Mouse (Mus musculus) midbrain, embryonic 16.5 days (tissue): ENCODE measurements around the gene Apoo. TPM values are rescaled to one million over a fixed set of nuclear protein-coding genes. Genes with fewer than 3 reads are reported as not detected.
"Not testable (repeated sequence)": the region's sequence is repeated elsewhere in the genome, so short reads cannot be mapped to it uniquely, and the experiment has no call there.

Source experiments
- ATAC-seq: fragments of 200-750 bp; cut with Nextera tagmentation; 2 replicates; pipeline ENCODE4 v1.8.0; 2017; ENCODE audit warnings: moderate TSS enrichment
- H3K27ac ChIP-seq: fragments of 300-500 bp; sonication (generic); 2 replicates; pipeline ENCODE4 v1.5.1; 2014; ENCODE audit warnings: mild to moderate bottlenecking, low read length, mixed read lengths
- H3K27me3 ChIP-seq: fragments of 300-500 bp; sonication (generic); 2 replicates; pipeline ENCODE4 v1.6.1; 2014; ENCODE audit warnings: low read depth, low read length, mixed read lengths; ENCODE audit not compliant: control insufficient read depth, insufficient read depth
- H3K36me3 ChIP-seq: fragments of 300-500 bp; sonication (generic); 2 replicates; pipeline ENCODE4 v1.6.1; 2014; ENCODE audit warnings: mild to moderate bottlenecking, low read length, moderate library complexity, mixed read lengths; ENCODE audit not compliant: control insufficient read depth, insufficient read depth
- H3K4me1 ChIP-seq: fragments of 300-500 bp; sonication (generic); 2 replicates; pipeline ENCODE4 v1.6.1; 2014; ENCODE audit warnings: mild to moderate bottlenecking, low read length, mixed read lengths; ENCODE audit not compliant: control insufficient read depth, insufficient read depth
- H3K4me2 ChIP-seq: fragments of 300-500 bp; sonication (generic); 2 replicates; pipeline ENCODE4 v1.6.1; 2014; ENCODE audit warnings: mild to moderate bottlenecking, low read length, mixed read lengths
- H3K4me3 ChIP-seq: fragments of 300-500 bp; sonication (generic); 2 replicates; pipeline ENCODE4 v1.5.1; 2014; ENCODE audit warnings: low read depth, mild to moderate bottlenecking, low read length, moderate library complexity, mixed read lengths
- H3K9ac ChIP-seq: fragments of 300-500 bp; sonication (generic); 2 replicates; pipeline ENCODE4 v1.6.1; 2014; ENCODE audit warnings: low read depth, low read length, mixed read lengths
- H3K9me3 ChIP-seq: fragments of 300-500 bp; sonication (generic); replicated peaks from 2 replicates; pipeline ENCODE4 v1.6.1; 2014; ENCODE audit warnings: mild to moderate bottlenecking, low read length, mixed read lengths; ENCODE audit not compliant: control insufficient read depth, poor library complexity, severe bottlenecking
- WGBS: fragments of 180-500 bp; shearing (Covaris S2); extraction: QIAGEN DNeasy Blood & Tissue Kit; methylation state at CpG from one replicate; pipeline ENCODE4 v1.1.7; 2014; 5-methylcytosine and 5-hydroxymethylcytosine counted together
- polyA plus RNA-seq: library from polyadenylated mRNA; unstranded; fragments of >200 nt; fragmentation: Nextera tagmentation; extraction: Ambion mirVana; gene quantifications from 2 replicates; pipeline ENCODE4 v1.2.1, GENCODE M21; 2015

The Apoo gene
- polyA plus RNA-seq, 1 experiment from 2014 or later: 122 TPM

GRCm38 (mm10) chrX:94431548-94432375 lies 64.8 kb downstream of the Apoo start:
- ATAC-seq: peak; percentile 82
- no peak overlapping the region for H3K27ac ChIP-seq
- WGBS: 40% methylated on average over 9 of the region's 9 CpGs

GRCm38 (mm10) chrX:94445427-94445826 lies 78.5 kb downstream of the Apoo start:
- not testable (repeated sequence) for H3K4me3 ChIP-seq, H3K4me2 ChIP-seq, ATAC-seq, H3K9me3 ChIP-seq, H3K27ac ChIP-seq, H3K9ac ChIP-seq, H3K36me3 ChIP-seq, H3K4me1 ChIP-seq, H3K27me3 ChIP-seq
- WGBS: no CpG with 5 or more reads among the region's 3 CpGs

More at GRCm38 (mm10) chrX:94431548-94432375, 64.8 kb downstream of the Apoo start:
- Histone ChIP-seq H3K9me3 (no peaks in the 10 kb centered on the region), H3K4me3 (no peak overlapping the region), H3K4me2 (no peak overlapping the region), H3K36me3 (no peaks in the 10 kb centered on the region), H3K9ac (no peak overlapping the region), H3K4me1 (no peaks in the 10 kb centered on the region), H3K27me3 (peaks cover 6% of the 10 kb centered on the region; the same call in 1 of the 2 replicates)

GRCm38 (mm10) chrX:94446021-94446420 lies 79.1 kb downstream of the Apoo start:
- H3K9me3 ChIP-seq, H3K27me3 ChIP-seq, H3K9ac ChIP-seq, H3K27ac ChIP-seq, H3K4me3 ChIP-seq, H3K4me1 ChIP-seq, H3K36me3 ChIP-seq, ATAC-seq, H3K4me2 ChIP-seq: not testable (repeated sequence)
- WGBS: 93% methylated on average over 2 of the region's 2 CpGs

GRCm38 (mm10) chrX:94450047-94450881 lies 83.3 kb downstream of the Apoo start:
- WGBS: no CpG with 5 or more reads among the region's 7 CpGs
- H3K4me2 ChIP-seq: not testable (repeated sequence)
- peak; percentile 90 for ATAC-seq

GRCm38 (mm10) chrX:94459346-94459745 lies 92.4 kb downstream of the Apoo start:
- ATAC-seq: no peak
- H3K27me3 ChIP-seq: peaks cover 3% of the 10 kb centered on the region
- whole genome bisulfite sequencing: 59% methylated on average over 4 of the region's 4 CpGs

More at GRCm38 (mm10) chrX:94450047-94450881, 83.3 kb downstream of the Apoo start:
- H3K27ac ChIP-seq, H3K9ac ChIP-seq, H3K9me3 ChIP-seq, H3K4me3 ChIP-seq, H3K36me3 ChIP-seq, H3K27me3 ChIP-seq, H3K4me1 ChIP-seq: not testable (repeated sequence)

GRCm38 (mm10) chrX:94461513-94461912 lies 94.6 kb downstream of the Apoo start:
- not testable (repeated sequence) for H3K36me3 ChIP-seq, H3K9ac ChIP-seq, H3K27ac ChIP-seq, H3K9me3 ChIP-seq, H3K4me1 ChIP-seq, H3K27me3 ChIP-seq, ATAC-seq, H3K4me2 ChIP-seq, H3K4me3 ChIP-seq
- 88% methylated on average over 1 of the region's 3 CpGs for WGBS

More at GRCm38 (mm10) chrX:94459346-94459745, 92.4 kb downstream of the Apoo start:
- no peaks in the 10 kb centered on the region for H3K36me3 ChIP-seq
- no peak overlapping the region for H3K4me3 ChIP-seq
- H3K9me3 ChIP-seq: no peaks in the 10 kb centered on the region
- H3K4me1 ChIP-seq: no peaks in the 10 kb centered on the region
- H3K4me2 ChIP-seq: no peak overlapping the region
- no peak overlapping the region for H3K9ac ChIP-seq
- no peak overlapping the region for H3K27ac ChIP-seq

GRCm38 (mm10) chrX:94462604-94463429 lies 95.9 kb downstream of the Apoo start:
- not testable (repeated sequence) for H3K9me3 ChIP-seq, H3K36me3 ChIP-seq, H3K4me2 ChIP-seq, H3K4me1 ChIP-seq, H3K4me3 ChIP-seq, H3K27me3 ChIP-seq, H3K9ac ChIP-seq, H3K27ac ChIP-seq
- WGBS: no CpG with 5 or more reads among the region's 7 CpGs
- peak; percentile 90 for ATAC-seq
